Mouse (Mus musculus): ENCODE measurements around the gene Tulp2. TPM values are rescaled to one million over a fixed set of nuclear protein-coding genes. Genes with fewer than 3 reads are reported as not detected.
A peak's percentile ranks its signal among the peaks of the same experiment; 100 is the strongest.
"Not testable (repeated sequence)": the region's sequence is repeated elsewhere in the genome, so short reads cannot be mapped to it uniquely, and the experiment has no call there.

The Tulp2 gene
- total RNA-seq, 2 experiments from 2014 or later: 0.84 TPM; not detected in 1

DNA sequence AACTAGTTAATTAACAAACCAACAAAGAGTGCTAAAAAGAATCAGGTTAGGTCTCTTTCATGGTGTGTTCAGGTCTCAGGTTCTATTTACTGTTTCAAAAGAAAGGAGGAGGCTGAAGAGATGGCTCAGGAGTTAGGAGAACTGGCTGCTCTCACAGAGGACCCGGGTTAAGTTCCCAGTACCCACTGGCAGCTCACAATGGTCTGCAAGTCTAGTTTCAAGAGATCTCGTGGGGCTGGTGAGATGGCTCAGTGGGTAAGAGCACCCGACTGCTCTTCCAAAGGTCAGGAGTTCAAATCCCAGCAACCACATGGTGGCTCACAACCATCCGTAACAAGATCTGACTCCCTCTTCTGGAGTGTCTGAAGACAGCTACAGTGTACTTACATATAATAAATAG is 1.4 kb upstream of the Tulp2 start:
- not testable (repeated sequence) for ATAC-seq (replicated peaks; ENCODE audit: low FRiP score, poor library complexity, severe bottlenecking)

DNA sequence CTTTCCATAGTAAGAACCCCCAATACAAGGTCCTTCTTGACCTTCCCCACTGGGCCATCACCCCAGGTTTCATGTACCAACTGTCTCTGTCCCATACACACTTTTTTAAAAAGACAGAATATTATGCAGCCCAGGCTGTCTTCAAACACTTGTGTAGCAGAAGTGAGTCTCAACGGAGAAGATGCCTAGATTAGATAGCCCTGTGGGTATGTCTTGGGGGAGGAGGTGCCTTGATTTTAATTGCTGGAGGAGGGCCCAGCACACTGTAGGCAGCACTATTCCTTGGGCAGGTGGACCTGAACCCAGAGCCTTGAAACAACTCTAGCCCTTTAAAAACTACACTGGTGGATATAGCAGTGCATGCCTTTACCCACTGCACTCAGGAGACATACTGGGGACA is 489 bp downstream of the Tulp2 start:
- ATAC-seq (replicated peaks; ENCODE audit: low FRiP score, poor library complexity, severe bottlenecking): no peak

DNA sequence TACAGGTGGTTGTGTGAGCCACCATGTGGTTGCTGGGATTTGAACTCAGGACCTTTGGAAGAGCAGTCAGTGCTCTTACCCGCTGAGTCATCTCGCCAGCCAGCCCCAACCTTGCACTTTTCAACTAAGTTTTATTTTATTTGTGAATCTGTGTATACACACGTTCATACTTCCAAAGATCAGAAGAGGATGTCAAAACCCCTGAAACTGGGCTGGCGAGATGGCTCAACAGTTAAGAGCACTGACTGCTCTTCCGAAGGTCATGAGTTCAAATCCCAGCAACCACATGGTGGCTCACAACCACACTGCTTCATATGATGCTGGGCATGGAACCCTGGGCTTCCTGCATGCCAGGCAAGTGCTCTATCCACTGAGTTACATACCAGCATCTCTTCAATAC is 3.3 kb downstream of the Tulp2 start:
- not testable (repeated sequence) for ATAC-seq (replicated peaks; ENCODE audit: low FRiP score, poor library complexity, severe bottlenecking)

DNA sequence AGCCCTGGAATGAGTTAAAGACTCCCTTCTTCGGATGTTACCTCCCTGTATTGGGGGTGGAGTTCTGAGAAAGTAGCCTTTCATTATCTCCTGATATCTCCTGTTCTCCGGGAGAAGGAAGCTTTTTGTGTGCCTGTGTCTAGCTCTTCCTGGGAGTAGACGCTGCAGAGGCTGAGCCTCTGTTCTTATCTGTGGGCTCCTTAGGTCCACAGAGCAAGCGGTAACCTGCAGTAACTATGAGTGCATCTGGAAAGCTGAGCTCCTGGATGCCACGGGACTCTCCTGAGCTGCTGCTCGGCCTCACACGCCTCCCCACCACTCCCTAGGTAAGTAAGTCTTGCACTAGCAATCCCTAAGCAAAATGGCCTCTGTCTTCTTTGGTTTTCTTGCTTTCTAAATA is 4.5 kb downstream of the Tulp2 start:
- ATAC-seq (replicated peaks; ENCODE audit: low FRiP score, poor library complexity, severe bottlenecking): no peak

DNA sequence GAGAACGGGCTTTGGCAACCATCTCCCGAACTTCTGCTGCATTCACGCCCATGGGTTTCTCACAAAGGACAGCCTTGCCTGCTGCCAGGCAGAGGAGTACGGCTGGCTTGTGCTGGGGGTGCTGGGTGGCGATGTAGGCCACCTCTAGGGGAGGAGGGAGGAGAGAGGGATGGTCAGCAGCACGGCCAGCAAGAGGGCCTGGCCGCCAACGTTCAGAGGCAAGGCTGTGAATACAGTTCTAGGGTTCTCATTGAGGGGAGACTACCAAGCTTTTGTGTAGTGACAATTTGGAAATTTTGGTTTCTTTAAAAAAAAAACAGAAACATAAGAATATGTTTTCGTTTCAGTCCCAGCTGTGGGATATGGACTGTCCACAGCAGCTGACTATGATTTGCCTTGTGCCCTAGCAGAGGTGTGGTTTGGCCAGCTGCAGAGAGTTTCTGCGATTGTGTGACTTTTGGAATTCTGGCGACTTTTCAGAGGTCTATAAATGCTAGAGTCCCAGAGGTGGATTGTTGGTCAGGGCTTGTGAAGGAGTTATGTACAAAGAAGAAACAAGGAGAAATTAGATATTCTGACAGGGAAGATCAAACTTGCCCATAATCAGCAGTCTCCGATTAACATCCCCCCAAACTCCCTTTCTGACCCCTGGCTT is 5.2 kb downstream of the Tulp2 start, which contains the start of gene Gm45808:
TSS of gene Gm45808 (minus strand) at position 51 of the 655 bp plus-strand sequence.
- ATAC-seq (replicated peaks; ENCODE audit: low FRiP score, poor library complexity, severe bottlenecking): no peak

DNA sequence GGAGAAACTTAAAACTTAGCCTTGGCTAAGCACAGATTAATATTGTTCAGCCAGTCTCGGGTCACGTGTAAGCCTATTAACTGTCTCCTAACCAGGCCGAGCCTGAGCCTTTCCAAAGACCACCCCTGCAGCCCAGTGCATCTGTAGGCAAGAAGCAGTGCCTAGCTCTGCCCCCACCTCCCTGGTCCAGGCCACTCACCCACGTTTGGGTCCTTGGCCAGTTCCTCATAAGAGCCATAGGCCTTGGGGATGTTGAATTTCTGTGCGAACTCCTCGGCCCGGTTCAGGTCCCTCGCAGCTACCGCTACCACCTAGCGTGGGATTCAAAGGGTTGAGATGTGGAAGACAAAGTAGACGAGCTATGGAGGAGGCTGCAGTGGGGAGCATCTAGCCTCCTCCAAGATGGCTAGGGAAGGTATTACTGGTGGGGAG is 6.2 kb downstream of the Tulp2 start:
- ATAC-seq (replicated peaks; ENCODE audit: low FRiP score, poor library complexity, severe bottlenecking): no peak

DNA sequence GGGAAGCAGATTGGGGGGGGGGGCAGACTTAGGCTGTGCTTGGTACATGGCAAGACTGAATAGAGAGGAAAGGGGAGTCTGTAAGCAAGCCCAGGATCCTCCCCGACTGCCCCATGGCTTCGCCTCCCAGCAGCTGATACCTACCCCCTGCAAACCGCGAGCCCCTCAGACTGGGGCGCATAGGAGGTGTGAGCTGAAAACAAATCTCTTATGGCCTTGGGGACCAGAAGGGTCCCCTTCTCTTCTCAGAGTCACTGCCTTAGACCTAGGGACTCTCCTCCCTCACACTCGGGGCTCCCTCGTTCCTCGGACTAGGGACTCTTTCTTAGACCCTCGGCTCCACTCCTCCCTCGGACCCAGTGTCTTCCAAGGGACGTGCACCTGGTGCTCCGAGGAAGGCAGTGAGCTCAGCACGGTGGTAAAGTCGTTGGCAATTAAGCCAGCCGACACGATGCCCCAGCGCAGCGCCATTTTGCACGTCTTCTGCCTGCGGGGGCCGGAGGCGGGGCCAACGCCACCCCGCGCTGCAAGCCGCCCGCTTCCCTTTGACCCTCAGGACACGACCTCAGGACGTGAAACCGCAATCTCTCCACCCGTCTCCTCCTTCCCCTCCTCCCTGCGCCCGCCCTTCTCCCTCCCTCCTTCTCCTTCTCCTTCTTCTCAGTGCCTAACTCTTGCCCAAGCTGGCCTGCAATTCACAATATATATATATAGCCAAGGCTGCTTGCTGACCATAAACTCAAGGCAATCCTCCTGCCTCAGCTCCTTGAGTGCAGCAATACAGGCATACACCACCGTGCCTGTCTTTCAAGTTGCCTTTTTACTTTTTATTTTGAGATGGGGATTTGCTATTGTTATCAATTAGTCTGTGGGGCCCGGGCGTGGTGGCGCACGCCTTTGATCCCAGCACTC is 6.9 kb downstream of the Tulp2 start, which contains the start of gene Dhdh:
TSS of gene Dhdh (minus strand) at position 513 of the 912 bp plus-strand sequence.
- peak; percentile 72 for ATAC-seq (replicated peaks; ENCODE audit: low FRiP score, poor library complexity, severe bottlenecking)

DNA sequence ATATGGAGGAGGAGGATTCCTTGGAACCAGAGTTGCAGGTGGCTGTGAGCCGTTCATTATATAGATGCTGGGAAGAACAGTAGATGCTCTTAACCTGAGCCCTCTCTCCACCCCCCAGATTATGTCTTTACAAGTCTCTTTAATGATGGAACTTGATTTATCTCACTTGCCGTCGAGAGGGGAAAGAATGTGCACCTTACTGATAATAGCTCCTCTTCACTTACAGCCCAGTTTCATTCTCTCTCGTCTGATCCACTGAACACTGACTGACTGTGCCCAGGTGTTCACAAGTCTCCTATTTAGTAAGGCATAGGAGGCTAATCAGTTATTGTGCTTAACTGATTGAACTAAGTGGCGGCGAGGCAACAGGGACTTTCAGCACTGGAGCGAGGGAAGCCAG is 7.9 kb downstream of the Tulp2 start:
- no peak for ATAC-seq (replicated peaks; ENCODE audit: low FRiP score, poor library complexity, severe bottlenecking)

DNA sequence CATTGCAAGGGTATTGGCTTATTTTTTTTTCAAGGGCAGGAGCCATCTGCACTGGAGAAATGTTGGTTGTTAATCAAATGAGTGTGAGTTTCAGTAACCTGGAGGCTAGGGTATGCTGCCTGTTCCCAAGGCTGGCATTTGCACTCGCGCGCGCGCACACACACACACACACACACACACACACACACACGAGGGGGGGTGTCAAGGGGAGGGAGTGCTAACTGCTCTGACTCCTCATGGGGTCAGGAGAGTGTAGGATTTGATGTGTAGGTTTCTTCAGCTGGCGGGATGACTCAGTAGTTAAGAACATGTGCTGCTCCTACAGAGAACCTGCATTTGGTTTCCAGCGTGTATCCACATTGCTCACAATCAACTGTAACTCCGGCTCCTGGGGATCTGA is 9.1 kb downstream of the Tulp2 start:
- no peak for ATAC-seq (replicated peaks; ENCODE audit: low FRiP score, poor library complexity, severe bottlenecking)

DNA sequence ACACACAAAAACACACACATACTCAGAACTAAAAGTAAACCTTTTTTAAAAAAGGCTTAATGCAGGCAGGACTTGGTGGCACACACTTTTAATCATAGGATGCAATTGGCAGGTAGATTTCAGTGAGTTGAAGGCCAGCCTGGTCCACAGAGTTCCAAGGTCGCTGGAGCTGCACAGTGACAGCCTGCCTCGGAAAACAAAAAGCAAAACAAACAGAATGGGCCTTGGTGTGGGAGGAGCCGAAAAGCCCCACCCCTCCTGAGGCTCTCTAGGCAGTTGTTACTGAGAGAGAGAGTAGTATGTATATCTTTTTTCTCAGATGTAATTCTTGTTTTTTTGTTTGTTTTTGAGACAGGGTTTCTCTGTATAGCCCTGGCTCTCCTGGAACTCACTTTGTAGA is 9.6 kb downstream of the Tulp2 start:
- ATAC-seq (replicated peaks; ENCODE audit: low FRiP score, poor library complexity, severe bottlenecking): no peak

DNA sequence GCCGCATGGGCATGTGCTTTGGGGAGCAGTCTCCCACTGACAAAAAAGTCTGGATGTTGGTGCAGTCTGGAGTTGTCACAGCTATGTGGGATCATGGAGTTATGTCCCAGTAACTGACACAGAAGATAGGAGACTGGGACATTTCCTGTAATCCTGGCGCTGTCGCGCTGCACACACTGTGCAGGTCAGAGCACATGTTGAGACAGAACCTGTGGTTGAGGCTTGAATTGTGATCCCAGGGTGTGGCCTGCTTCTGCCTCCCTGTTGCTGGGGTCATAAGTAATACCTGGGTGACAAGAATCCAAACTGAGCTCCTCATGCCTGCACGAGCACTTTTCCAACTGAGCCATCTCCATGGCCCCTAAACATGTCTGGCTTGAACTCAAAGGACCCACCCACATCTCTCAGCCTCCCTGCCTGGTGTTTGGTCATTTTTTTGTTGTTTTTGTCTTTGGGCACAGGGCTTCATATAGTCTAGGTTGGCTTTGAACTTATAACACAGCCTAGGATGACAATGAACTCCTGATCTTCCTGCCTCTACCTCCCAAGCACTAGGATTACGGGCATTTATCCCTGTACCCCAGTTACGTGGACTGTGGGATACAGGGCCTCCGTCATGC is 10.7 kb downstream of the Tulp2 start:
- no peak for ATAC-seq (replicated peaks; ENCODE audit: low FRiP score, poor library complexity, severe bottlenecking)

DNA sequence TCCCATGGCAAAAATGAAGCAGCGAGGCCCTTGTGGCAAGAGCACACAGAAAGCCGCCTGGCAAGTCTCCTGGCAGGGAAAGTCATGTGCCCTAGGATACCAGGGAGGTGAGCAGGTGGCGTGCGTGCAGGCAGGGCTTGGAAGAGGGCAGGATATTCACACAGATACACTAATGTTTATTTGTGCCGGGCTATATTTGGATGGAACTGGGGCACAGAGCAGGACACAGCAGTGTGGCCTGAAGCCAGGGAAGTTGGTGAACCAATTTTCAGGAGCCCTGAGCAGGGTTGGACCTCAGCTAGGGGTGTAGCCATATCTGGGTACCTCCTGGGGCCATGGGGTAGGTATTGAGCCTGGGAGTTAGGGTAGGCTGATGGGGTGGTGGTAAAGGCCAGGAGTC is 11.3 kb downstream of the Tulp2 start:
- ATAC-seq (replicated peaks; ENCODE audit: low FRiP score, poor library complexity, severe bottlenecking): no peak

DNA sequence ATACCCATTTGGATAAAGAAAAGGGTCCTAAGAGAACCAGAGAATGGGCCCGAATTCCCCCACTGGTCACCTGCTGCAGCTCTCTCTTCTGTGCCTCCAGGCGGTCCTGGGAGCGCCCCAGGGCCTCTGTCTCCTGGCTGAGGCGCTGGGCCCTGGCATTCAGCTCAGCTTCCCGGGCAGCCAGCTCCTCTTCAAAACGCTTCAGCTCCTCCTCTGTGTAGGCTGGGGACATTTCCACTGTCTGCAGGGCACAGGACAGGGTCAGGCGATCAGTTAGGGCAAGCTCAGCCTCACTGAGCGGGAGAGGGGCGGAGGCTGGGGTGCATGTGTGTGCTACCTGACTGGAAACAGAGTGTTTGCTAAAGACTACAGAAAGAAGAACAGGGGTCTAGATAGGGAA is 12.9 kb downstream of the Tulp2 start:
- ATAC-seq (replicated peaks; ENCODE audit: low FRiP score, poor library complexity, severe bottlenecking): no peak

DNA sequence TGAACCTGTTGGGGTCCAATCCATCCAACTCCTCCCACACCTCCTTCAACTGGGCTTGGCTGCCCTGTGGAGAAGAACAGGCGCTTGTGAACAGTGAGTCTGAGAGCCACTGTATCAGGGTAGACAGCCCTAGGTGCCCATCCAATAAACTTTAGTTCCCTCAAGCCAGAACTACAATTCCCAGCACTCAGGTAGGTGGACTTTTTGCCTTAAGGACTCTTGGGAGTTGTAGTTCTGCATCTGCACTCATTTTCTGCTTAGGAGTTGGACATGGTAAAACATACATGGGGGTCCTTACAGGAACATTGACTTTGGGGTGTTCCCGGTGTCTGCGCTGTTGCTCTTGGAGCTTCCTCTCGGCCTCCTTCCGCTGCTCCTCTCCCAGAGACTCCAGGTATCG is 16.8 kb downstream of the Tulp2 start:
- ATAC-seq (replicated peaks; ENCODE audit: low FRiP score, poor library complexity, severe bottlenecking): no peak

DNA sequence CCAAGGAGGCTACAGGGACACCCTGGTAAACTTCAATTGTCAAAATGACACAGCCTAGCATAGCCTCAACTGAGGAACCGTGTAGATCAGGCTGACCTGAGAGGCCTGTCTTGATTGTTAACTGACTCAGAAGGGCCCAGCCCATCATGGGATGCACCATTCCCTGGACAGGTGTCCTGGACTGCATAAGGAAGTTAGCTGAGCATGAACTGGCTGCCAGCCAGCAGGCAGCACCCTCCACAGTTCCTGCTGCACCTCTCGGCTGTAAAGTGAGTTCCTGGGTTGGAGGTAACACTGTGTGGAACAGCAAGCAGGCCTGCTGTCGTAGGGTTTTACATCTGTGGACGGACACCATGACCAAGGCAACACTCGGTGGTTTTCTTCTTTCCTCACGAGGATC is 25.9 kb downstream of the Tulp2 start:
- ATAC-seq (replicated peaks; ENCODE audit: low FRiP score, poor library complexity, severe bottlenecking): no peak

DNA sequence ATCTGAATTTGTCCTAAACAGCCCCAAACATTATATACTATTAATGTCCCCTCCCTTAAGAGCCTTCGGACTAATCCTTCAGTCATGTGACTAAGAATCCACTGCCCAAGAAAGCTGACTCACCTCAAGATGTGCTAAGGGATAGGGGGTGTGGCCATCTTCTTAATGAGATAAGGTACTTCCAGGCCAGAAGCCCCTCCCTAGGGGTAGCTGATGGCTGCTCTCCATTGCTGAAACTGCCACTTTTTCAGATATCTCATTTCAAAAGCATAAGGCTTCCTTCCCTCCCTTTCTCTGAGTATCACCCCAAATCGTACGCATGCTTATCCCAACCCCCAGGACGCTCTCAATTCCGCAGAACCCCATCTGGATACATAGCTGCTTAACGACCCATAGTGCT is 26.9 kb downstream of the Tulp2 start:
- ATAC-seq (replicated peaks; ENCODE audit: low FRiP score, poor library complexity, severe bottlenecking): peak; percentile 82

DNA sequence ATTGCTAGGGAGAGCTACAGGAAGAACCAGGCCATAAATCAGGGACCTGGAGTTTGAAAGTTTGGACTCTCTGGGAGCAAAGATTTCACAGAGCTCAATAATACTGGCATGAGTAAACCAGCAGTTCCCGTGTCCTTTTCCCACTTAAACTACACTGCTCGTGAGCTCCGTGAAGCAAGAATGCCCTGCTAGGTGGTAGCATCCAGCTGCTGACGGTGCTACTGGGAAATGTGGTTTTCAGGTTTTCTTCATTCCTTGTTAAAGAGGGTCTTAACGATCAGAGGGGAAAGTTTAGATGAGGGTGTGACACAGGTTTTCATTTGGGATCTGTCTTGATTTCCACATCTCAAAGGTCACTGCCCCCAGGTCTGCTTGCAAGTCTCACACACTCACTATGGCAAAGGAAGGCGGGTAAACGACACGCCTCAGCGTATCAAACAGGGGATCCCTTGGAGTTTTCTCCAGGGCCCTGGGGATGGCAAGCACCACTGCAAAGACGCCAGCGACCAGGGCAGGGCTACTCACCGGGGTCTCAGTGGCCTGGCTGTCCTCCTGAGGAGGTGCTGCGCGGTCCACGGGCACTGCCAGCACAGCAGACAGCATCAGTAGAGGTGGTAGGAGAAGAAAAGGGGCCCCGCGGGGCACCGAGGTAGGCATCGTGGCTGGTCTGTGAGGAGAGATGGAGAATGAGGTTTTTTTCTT is 27.7 kb downstream of the Tulp2 start:
- ATAC-seq (replicated peaks; ENCODE audit: low FRiP score, poor library complexity, severe bottlenecking): peak; percentile 60

DNA sequence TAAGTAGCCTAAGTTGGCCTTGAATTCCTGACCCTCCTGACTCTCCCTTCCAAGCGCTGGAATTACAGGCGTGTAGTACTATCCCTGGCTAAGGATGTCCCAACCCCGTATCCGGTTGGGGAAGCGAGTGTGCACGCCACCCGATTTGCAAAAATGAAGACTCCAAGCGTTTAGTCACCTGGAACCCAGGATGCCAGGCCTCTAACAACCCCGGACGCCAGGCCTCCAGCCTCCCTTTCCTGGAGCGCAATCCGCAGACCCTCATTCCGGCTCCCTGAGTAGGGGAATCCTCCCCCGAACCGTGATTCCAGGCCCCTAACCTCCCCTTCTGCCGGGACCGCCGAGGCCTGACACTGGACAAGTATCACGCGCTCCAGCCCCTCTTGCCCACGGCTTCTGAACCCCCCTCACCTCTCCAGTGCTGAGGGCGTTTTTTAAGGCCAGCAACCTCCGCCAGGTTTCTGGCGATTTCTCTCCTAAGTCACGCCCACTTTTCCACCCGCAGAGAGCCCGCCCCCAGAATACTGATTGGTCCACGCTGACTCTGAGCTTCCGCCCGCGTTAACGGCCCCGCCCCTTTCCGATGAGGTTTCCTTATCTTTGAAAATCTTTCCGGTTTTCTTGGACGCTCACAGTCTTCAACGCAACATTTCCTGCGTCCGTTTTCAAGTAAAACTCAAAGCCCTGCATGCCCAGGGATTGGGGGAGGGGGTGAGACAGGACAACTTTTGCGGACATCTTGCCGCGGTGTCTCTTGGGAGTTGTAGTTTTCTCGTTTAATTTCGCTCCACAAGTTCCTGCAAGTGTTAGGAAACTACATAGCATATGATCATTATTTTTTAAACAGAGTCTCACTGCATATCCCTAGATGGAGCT is 28.5 kb downstream of the Tulp2 start, which contains the start of gene Nucb1:
TSS of gene Nucb1 (minus strand) at position 495 of the 876 bp plus-strand sequence.
- ATAC-seq (replicated peaks; ENCODE audit: low FRiP score, poor library complexity, severe bottlenecking): peak; percentile 80

DNA sequence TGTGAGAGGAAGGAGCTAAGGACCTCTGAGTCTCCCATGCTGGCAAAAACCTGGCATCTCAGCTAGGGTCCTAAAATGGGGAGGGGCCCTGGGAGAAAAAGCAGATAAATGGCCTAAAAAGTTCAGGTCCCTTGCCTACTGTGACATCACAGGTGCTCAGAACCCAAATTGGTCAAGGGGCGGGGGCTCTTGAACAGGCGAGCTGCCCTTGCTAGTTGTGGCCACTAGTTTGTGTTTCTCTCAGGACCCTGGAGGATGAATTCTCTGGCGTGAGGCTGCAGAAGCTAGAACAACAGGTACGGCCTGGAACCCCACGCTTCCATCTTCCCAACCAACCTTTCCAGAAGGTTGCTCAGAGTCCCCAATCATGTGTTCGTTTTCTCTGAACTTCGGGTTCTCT is 32.7 kb downstream of the Tulp2 start:
- ATAC-seq (replicated peaks; ENCODE audit: low FRiP score, poor library complexity, severe bottlenecking): no peak
